Mouse (Mus musculus): ENCODE measurements around the gene Tysnd1. TPM values are rescaled to one million over a fixed set of nuclear protein-coding genes. Genes with fewer than 3 reads are reported as not detected.

The Tysnd1 gene
- polyA plus RNA-seq, 1 experiment from 2014 or later = 29.4 TPM

DNA sequence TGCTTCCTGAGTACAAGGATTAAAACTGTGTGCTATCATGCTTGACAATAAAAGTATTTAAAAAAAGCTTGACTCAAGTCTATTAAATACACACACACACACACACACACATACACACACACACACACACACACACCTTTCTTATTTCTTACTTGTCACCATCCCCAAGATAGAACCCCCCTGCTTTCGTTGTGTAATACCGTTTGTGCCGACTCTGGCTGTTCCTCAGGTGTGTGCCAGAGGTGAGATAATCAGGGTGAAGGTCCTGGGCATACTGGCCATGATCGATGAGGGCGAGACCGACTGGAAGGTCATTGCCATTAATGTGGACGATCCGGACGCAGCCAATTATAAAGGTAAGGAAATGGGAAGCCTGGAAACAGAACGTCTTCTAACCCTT lies 30.2 kb upstream of the Tysnd1 start:
- Histone ChIP-seq H3K9me3 (no peaks in the 10 kb centered on the region), H3K4me1 (no peaks in the 10 kb centered on the region), H3K36me3 (replicated peaks) (peaks cover 99% of the 10 kb centered on the region), H3K4me3 (no peak overlapping the region), H3K27me3 (replicated peaks; ENCODE audit: low read depth, poor library complexity, severe bottlenecking) (no peaks in the 10 kb centered on the region), H3K27ac (replicated peaks) (no peak overlapping the region)
- DNase-seq (ENCODE audit: low spot score) = no peak
- whole genome bisulfite sequencing = 94% methylated on average over 10 of the region's 10 CpGs

DNA sequence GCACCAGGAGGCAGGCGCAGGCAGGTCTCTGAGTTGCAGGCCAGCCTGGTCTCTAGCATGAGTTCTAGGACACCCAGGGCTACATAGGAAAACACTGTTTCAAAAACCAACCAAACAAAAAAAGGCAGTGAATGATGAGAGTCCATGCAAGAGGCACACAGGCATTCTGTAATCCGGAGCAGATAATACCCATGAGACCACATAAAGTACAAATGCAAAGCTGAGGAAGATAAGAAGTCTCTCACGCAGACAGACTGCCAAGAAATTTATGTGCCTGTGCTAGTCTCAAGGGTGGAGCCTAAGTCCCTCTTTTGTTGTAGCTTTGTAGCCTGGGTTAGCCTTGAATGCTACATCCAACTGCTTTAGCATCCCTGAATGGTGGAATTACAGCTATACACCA lies 29.7 kb upstream of the Tysnd1 start:
- H3K36me3 ChIP-seq (replicated peaks) = peaks cover 99% of the 10 kb centered on the region
- H3K27me3 ChIP-seq (replicated peaks; ENCODE audit: low read depth, poor library complexity, severe bottlenecking) = no peaks in the 10 kb centered on the region
- no peak for DNase-seq (ENCODE audit: low spot score)
- 95% methylated on average over 3 of the region's 3 CpGs for WGBS
- H3K4me1 ChIP-seq = no peaks in the 10 kb centered on the region
- H3K27ac ChIP-seq (replicated peaks) = no peak overlapping the region
- no peak overlapping the region for H3K4me3 ChIP-seq
- H3K9me3 ChIP-seq = no peaks in the 10 kb centered on the region

DNA sequence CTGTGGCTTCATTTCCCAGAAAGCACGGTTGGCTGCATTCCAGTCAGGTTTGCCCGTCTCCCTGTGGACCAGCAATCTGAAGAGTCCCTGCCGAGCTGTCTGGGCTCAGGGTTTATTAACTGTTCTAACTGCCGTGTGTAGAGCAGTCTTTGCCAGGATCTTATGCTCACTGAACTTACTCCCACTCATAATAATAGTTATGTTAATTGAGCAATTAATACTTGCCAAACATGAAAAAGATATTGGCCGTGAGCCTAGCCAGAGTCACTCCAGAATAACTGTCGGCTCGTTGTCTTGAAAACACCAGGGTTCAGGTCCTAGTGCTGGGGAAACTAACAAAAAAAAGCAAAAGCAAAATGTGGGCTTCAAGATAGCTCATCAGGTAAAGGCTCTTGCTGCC lies 26.0 kb upstream of the Tysnd1 start:
- H3K4me1 ChIP-seq = no peaks in the 10 kb centered on the region
- 92% methylated on average over 7 of the region's 7 CpGs for WGBS
- peaks cover 98% of the 10 kb centered on the region for H3K36me3 ChIP-seq (replicated peaks)
- H3K4me3 ChIP-seq = no peak overlapping the region
- no peak for DNase-seq (ENCODE audit: low spot score)
- no peaks in the 10 kb centered on the region for H3K9me3 ChIP-seq
- no peaks in the 10 kb centered on the region for H3K27me3 ChIP-seq (replicated peaks; ENCODE audit: low read depth, poor library complexity, severe bottlenecking)
- H3K27ac ChIP-seq (replicated peaks) = no peak overlapping the region

DNA sequence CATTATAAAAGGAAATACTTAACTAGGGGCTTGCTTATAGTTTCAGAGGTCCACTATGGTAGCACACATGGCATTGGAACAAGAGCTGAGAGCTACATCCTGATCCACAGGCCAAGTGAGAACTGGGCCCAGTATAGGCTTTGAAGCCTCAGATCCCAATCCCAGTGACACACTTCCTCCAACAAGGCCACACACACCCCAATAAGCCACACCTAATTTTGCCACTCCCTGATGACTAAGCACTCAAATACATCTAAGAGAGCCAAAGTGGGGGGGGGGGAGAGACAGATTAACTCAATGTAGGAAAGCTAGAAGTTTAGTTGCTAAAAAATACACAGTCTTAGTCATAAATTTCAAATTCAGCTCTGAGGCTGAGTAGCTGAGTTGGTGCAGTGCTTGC lies 25.4 kb upstream of the Tysnd1 start:
- Histone ChIP-seq H3K27me3 (replicated peaks; ENCODE audit: low read depth, poor library complexity, severe bottlenecking) (no peaks in the 10 kb centered on the region), H3K4me1 (no peaks in the 10 kb centered on the region), H3K9me3 (no peaks in the 10 kb centered on the region), H3K27ac (replicated peaks) (no peak overlapping the region), H3K36me3 (replicated peaks) (peaks cover 98% of the 10 kb centered on the region), H3K4me3 (no peak overlapping the region)
- no peak for DNase-seq (ENCODE audit: low spot score)

GRCm38 (mm10) chr10:61670758-61671157 lies 24.6 kb upstream of the Tysnd1 start:
- H3K27me3 ChIP-seq (replicated peaks; ENCODE audit: low read depth, poor library complexity, severe bottlenecking) = no peaks in the 10 kb centered on the region
- no peak overlapping the region for H3K27ac ChIP-seq (replicated peaks)
- 92% methylated on average over 3 of the region's 3 CpGs for WGBS
- no peak overlapping the region for H3K4me3 ChIP-seq
- no peaks in the 10 kb centered on the region for H3K9me3 ChIP-seq
- DNase-seq (ENCODE audit: low spot score) = no peak
- peaks cover 96% of the 10 kb centered on the region for H3K36me3 ChIP-seq (replicated peaks)
- H3K4me1 ChIP-seq = no peaks in the 10 kb centered on the region

DNA sequence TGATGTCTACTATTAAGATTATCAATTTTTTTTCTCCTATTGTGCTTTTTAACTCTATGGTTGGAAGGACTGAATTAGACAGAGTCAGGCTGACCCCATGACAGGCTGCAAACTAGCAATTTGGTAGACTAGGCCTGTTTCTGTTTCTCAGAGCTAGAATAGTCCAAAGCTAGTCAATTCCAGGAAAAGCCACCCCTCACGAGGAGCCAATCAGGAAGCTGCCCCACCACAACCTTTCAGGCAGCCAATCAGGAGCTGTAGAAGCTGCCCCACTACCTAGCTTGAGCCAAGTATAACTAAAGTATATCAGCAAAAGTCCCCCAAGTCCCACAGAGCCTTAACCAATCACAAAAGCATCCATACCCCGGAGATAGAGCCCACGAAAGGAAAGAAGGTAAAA lies 19.4 kb upstream of the Tysnd1 start:
- no peaks in the 10 kb centered on the region for H3K9me3 ChIP-seq
- no peak overlapping the region for H3K27ac ChIP-seq (replicated peaks)
- H3K27me3 ChIP-seq (replicated peaks; ENCODE audit: low read depth, poor library complexity, severe bottlenecking) = no peaks in the 10 kb centered on the region
- H3K4me3 ChIP-seq = no peak overlapping the region
- H3K4me1 ChIP-seq = peaks cover 12% of the 10 kb centered on the region
- 79% methylated on average over 3 of the region's 3 CpGs for WGBS
- H3K36me3 ChIP-seq (replicated peaks) = peaks cover 50% of the 10 kb centered on the region
- no peak for DNase-seq (ENCODE audit: low spot score)

DNA sequence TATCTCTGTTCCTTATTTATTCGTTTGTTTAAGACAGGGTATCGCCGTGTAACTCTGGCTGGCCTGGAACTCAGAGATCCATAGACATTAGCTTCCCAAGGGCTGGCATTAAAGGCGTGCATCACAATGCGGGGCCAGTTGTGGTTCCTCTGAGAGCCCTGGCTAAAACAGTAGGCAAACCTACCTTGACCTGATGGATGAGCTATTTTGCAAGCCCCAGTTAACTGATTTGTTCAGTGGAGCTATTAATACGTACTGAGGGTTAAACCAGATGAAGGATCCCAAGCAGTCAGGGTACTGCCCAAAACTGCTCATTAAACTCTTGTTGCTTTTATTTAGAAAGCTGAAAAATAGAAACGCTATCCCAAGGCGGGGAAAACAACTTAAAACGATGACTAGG lies 15.8 kb upstream of the Tysnd1 start:
- no peak for DNase-seq (ENCODE audit: low spot score)

GRCm38 (mm10) chr10:61680015-61680913 lies 15.1 kb upstream of the Tysnd1 start, which contains the start of gene Sar1a:
Gene Sar1a, plus strand, starts transcription at chr10:61680299.
- Histone ChIP-seq H3K4me3 (peak within 1 kb of the TSS; percentile 91), H3K27me3 (replicated peaks; ENCODE audit: low read depth, poor library complexity, severe bottlenecking) (no peaks in the 10 kb centered on the region), H3K27ac (replicated peaks) (peak within 1 kb of the TSS; percentile 93), H3K4me1 (peaks cover 21% of the 10 kb centered on the region), H3K36me3 (replicated peaks) (peaks cover 22% of the 10 kb centered on the region), H3K9me3 (no peaks in the 10 kb centered on the region)
- DNase-seq (ENCODE audit: low spot score) = peak; percentile 100
- WGBS = under 1% methylated on average over 84 of the region's 84 CpGs

More for the DNA sequence above, 15.8 kb upstream of the Tysnd1 start:
- 40% methylated on average over 9 of the region's 9 CpGs for WGBS
- Histone ChIP-seq H3K27me3 (replicated peaks; ENCODE audit: low read depth, poor library complexity, severe bottlenecking) (no peaks in the 10 kb centered on the region), H3K4me1 (peaks cover 21% of the 10 kb centered on the region), H3K9me3 (no peaks in the 10 kb centered on the region), H3K27ac (replicated peaks) (peak overlapping the region; percentile 93), H3K36me3 (replicated peaks) (peaks cover 22% of the 10 kb centered on the region), H3K4me3 (peak overlapping the region; percentile 91)

- WGBS = 91% methylated on average over 8 of the region's 8 CpGs
- DNase-seq (ENCODE audit: low spot score) = no peak
- no peaks in the 10 kb centered on the region for H3K27me3 ChIP-seq (replicated peaks; ENCODE audit: low read depth, poor library complexity, severe bottlenecking)
- H3K4me1 ChIP-seq = no peaks in the 10 kb centered on the region
- peaks cover 97% of the 10 kb centered on the region for H3K36me3 ChIP-seq (replicated peaks)
- no peak overlapping the region for H3K4me3 ChIP-seq
- no peaks in the 10 kb centered on the region for H3K9me3 ChIP-seq
- H3K27ac ChIP-seq (replicated peaks) = no peak overlapping the region
Observed at GRCm38 (mm10) chr10:61689405-61689804, 5.9 kb upstream of the Tysnd1 start.

DNA sequence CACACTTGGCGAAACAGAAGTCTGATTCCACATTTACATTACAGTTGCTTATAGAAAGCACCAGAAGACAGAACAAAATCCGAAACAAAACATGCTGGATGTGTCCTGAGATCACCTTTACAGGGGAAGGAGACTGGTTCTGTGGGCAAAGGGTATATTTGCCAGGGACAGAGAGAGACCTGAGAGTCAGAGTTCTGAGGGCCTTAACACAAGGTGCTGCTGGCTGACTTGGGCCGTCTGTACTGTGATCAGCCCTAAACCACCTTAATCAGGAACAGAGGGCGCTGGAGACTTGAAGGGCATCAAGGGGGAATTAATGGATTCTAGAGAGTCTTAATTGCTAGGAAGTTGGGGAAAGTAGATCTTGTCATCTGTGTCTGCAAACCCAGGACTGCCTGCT lies 1.8 kb upstream of the Tysnd1 start:
- WGBS = 73% methylated on average over 4 of the region's 4 CpGs
- H3K36me3 ChIP-seq (replicated peaks) = peaks cover 68% of the 10 kb centered on the region
- no peaks in the 10 kb centered on the region for H3K9me3 ChIP-seq

DNA sequence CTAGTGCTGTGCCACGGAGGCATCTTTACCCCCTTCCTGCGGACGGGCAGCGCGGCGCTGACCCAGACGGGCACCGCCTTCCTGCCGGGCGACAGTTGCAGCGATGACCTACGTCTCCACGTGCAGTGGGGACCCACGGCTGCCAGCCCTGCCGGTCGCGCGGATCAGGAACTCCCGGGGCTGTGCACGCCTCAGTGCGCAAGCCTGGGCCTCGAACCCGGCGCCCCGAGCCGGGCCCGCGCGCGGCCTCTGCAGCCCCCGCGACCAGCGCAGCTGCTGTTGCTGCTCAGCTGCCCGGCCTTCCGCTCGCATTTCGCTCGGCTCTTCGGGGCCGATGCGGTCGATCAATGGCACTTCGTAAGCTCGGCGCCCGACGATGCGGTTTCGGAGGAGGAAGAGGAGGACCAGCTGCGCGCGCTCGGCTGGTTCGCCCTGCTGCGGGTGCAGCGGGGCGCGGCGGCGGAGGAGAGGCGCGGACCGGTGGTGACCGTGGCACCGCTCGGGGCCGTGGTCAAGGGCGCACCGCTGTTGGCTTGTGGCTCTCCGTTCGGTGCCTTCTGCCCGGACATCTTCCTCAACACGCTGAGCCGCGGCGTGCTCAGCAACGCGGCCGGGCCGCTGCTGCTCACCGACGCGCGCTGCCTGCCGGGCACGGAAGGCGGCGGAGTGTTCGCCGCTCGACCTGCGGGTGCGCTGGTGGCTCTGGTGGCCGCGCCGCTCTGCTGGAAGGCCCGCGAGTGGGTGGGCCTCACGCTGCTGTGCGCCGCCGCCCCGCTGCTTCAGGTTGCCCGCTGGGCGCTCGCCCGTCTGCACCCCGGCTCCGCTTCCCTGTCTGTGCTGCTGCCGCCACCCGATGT lies 617 bp downstream of the Tysnd1 start:
- DNase-seq (ENCODE audit: low spot score) = peak; percentile 47
- peaks cover 24% of the 10 kb centered on the region for H3K4me1 ChIP-seq
- H3K4me3 ChIP-seq = peak overlapping the region; percentile 99
- WGBS = under 1% methylated on average over 111 of the region's 111 CpGs
- peaks cover 56% of the 10 kb centered on the region for H3K36me3 ChIP-seq (replicated peaks)
- H3K27me3 ChIP-seq (replicated peaks; ENCODE audit: low read depth, poor library complexity, severe bottlenecking) = no peaks in the 10 kb centered on the region
- H3K27ac ChIP-seq (replicated peaks) = peak overlapping the region; percentile 75
- no peaks in the 10 kb centered on the region for H3K9me3 ChIP-seq

More for the DNA sequence above, 1.8 kb upstream of the Tysnd1 start:
- Histone ChIP-seq H3K4me3 (no peak overlapping the region), H3K27me3 (replicated peaks; ENCODE audit: low read depth, poor library complexity, severe bottlenecking) (no peaks in the 10 kb centered on the region), H3K4me1 (peaks cover 24% of the 10 kb centered on the region), H3K27ac (replicated peaks) (no peak overlapping the region)
- no peak for DNase-seq (ENCODE audit: low spot score)

DNA sequence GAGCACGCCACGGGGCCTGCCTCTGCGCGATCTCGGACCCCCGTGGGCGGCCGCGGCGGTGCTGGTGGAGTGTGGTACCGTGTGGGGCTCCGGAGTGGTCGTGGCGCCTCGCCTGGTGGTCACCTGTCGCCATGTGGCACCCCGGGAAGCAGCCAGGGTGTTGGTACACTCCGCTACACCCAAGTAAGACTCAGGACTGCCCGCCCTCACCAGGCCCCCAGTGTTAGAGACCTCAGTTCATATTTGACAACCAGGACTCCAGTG lies 1.2 kb downstream of the Tysnd1 start:
- WGBS = 8% methylated on average over 19 of the region's 19 CpGs
- DNase-seq (ENCODE audit: low spot score) = no peak

DNA sequence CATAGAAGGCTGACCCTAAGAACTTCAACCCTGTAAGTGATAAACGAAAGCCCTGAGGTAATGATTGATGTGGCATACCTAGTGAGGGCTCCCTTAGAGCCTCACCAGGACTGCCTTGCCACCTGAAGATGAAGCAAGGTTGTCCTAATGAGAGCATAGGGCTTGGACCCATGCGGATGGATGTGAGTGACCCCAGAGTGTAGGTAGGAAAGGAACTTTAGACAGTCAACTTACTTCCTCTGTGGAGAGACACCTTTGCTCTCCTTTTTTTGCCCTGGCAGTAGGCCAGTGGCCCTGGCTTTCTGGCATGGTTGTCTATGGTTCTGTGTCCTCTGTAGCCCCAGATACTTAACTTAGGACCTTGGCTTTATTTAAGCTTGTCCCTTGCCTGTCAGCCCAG lies 1.7 kb downstream of the Tysnd1 start:
- WGBS = 90% methylated on average over 2 of the region's 2 CpGs
- Histone ChIP-seq H3K9me3 (no peaks in the 10 kb centered on the region), H3K36me3 (replicated peaks) (peaks cover 56% of the 10 kb centered on the region), H3K4me1 (peaks cover 24% of the 10 kb centered on the region), H3K4me3 (peak overlapping the region; percentile 99), H3K27ac (replicated peaks) (no peak overlapping the region), H3K27me3 (replicated peaks; ENCODE audit: low read depth, poor library complexity, severe bottlenecking) (no peaks in the 10 kb centered on the region)
- no peak for DNase-seq (ENCODE audit: low spot score)

More for the DNA sequence above, 1.2 kb downstream of the Tysnd1 start:
- Histone ChIP-seq H3K4me3 (peak overlapping the region; percentile 99), H3K27me3 (replicated peaks; ENCODE audit: low read depth, poor library complexity, severe bottlenecking) (no peaks in the 10 kb centered on the region), H3K36me3 (replicated peaks) (peaks cover 56% of the 10 kb centered on the region), H3K9me3 (no peaks in the 10 kb centered on the region), H3K27ac (replicated peaks) (peak overlapping the region; percentile 75), H3K4me1 (peaks cover 24% of the 10 kb centered on the region)

All from embryonic facial prominence, embryonic 10.5 days (tissue).